Mouse (Mus musculus): ENCODE measurements around the gene Arhgef33.
"Not testable (repeated sequence)": the region's sequence is repeated elsewhere in the genome, so short reads cannot be mapped to it uniquely, and the experiment has no call there.

Gene Arhgef33

DNA sequence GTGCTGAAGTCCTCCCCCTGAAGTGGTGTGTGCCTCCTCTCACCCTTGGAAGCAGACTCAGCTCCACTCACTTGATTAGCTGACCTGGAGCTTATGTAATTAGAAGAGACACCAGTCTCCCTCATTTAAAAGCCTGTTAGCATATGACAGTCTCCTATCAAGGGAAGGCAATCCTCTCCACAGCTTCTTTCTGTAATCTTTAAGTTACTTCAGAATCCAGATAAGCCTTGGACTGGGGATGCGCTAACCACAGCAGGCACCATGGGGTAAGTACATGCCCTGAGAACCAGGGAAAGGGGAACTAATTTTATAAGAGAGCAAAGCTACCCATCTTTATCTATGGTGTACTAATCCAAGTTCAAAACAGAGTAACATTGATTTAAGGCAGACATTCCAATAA, at the start of gene Arhgef33:
TSS of gene Arhgef33 (plus strand) at position 157 of the 400 bp plus-strand sequence.
- no peak for DNase-seq (ENCODE audit: low spot score)

DNA sequence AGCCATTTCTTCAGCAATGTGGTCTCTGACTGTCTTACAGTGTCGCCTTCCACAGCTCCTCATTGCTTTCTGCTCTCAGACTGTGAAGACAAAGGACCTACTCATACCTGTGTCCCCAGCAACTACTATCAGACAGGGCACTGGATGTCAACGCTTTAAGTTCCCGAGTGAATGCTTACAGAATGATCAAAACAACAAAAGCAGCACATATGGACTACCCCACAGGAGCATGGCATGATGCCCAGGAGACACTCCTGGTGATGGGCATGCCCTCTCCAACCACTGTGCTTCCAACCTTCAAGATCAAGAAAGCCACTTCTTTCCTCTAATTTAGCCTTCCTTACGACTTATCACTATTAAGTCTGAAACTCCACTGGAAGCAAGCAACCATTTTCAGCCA, 40.1 kb upstream of the Arhgef33 start:
- DNase-seq (ENCODE audit: low spot score): no peak

- no peak for DNase-seq (ENCODE audit: low spot score)
Measured at GRCm38 (mm10) chr17:80268151-80268550, 39.1 kb upstream of the Arhgef33 start.

DNA sequence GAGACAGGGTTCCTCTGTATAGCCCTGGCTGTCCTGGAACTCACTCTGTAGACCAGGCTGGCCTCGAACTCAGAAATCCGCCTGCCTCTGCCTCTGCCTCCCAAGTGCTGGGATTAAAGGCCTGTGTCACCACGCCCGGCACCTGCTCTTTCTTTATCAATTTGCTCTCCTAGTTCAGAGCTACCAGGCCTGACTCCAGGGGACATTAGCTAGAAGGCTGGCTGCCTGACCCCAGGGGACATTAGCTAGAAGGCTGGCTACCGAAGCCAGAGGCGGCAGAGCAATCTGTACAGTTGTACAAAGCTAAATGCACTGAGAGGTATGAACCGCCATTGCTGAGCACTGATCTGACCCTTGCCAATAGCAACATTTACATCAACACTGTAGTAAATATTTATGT, 36.6 kb upstream of the Arhgef33 start:
- DNase-seq (ENCODE audit: low spot score): not testable (repeated sequence)

GRCm38 (mm10) chr17:80278255-80278654, 29.0 kb upstream of the Arhgef33 start:
- no peak for DNase-seq (ENCODE audit: low spot score)

- DNase-seq (ENCODE audit: low spot score): no peak
Measured at GRCm38 (mm10) chr17:80279340-80280070, 27.7 kb upstream of the Arhgef33 start.

DNA sequence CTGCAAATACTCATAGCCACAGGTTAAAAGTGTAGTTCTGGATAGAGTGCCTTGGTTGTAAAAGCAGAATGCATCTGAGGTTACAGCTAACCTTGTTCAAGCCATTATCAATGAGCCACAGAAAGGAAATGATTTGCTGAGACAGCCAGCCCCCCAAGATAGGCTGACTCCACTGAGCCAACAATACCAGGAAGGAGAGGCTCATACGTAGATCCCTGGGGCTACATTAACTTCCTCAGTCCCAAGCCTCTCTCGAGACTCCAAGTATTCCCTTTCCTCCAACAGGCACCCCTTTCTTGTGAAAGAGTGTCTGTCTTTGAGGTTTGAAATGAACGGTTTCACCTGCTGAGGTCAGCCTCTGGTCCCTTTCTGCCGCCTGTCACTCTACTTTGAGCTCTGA, 22.8 kb upstream of the Arhgef33 start:
- no peak for DNase-seq (ENCODE audit: low spot score)

DNA sequence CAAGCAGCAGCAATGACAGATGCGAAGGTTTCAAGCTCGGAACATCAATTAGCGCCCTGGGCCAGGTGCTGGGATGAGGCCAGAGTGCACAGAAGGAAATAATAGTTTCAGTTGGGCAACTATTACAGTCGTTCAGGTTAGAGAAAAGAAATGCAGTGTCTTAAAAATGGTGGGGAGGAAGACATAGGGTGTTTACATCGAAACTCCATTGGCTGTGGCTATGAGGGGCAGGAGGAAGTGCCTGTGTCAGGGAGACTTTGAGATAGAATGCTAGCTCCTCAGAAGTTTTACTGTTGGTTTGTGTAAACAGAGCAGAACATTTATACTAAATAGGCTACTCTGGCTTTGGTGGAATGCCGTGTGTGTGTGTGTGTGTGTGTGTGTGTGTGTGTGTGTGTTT, 19.2 kb upstream of the Arhgef33 start:
- no peak for DNase-seq (ENCODE audit: low spot score)

- no peak for DNase-seq (ENCODE audit: low spot score)
Measured at GRCm38 (mm10) chr17:80289280-80290073, 17.7 kb upstream of the Arhgef33 start.

DNA sequence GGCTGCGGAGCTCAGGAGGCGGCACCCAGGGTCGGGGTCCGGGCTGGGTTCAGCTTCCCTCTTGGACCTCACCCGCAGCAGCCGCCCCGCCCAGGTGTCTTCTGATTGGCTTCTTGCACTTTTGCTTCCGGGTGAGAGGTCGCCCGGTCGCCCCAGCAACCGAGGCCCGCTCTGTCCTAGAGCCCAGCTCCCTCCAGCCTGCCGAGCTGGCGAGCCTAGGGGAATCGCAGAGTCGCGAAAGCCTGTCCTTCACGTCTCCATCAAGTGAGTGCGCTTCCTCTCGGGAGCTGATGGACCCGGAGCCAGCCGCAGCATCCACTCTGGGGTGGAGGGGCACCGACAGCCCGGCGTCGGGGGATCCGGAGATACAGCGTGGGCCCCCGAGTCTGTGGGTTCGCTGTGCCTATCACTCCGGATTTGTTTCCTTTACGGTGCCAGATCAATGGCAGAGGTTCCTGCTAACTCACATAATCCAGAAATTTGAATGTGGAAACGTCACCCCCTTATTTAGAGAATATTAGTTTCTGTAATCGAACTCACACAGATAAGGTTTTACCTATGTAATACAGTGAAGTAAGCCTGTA, 17.0 kb upstream of the Arhgef33 start, which contains the start of the genes Morn2 and Dhx57:
TSS of gene Morn2 (plus strand) at position 130 of the 584 bp plus-strand sequence.
TSS of gene Dhx57 (minus strand) at position 403 of the 584 bp plus-strand sequence.
- DNase-seq (ENCODE audit: low spot score): peak; percentile 98

- peak; percentile 14 for DNase-seq (ENCODE audit: low spot score)
Measured at GRCm38 (mm10) chr17:80291148-80291547, 16.1 kb upstream of the Arhgef33 start.

DNA sequence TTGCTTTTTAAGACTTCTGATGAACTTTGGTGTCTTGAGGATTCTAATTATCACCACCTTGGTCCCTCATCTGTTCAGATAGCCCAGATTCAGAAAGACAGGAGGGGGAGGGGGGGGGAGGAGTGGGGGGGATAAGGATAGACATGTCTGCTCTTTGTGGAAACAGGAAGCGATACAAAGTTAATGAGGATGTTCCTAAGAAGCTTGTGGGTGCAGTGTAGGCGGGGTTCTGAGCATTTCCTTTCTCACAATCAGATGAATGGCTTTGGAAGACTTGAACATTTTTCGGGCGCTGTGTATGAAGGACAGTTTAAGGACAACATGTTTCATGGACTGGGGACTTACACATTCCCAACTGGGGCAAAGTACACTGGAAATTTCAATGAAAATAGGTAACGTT, 11.9 kb upstream of the Arhgef33 start:
- no peak for DNase-seq (ENCODE audit: low spot score)

DNA sequence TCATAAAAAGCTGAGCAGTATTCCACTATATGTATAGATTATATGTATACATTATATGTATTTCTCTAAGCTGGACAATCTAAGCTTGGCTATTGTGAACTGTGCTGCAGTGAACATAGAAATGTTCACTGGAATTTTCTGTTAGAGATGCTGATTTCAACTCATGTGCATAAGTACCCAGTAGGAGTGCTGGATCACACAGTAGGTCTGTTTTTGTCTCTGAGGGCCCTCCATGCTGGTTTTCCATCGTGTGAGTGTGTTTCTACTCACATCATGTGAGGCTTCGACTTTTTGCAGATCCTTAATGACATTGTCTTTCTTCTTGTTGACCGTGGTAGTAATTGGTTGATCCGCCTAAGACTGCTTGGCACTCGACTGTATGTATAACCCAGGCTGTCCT, 8.4 kb upstream of the Arhgef33 start:
- DNase-seq (ENCODE audit: low spot score): no peak

DNA sequence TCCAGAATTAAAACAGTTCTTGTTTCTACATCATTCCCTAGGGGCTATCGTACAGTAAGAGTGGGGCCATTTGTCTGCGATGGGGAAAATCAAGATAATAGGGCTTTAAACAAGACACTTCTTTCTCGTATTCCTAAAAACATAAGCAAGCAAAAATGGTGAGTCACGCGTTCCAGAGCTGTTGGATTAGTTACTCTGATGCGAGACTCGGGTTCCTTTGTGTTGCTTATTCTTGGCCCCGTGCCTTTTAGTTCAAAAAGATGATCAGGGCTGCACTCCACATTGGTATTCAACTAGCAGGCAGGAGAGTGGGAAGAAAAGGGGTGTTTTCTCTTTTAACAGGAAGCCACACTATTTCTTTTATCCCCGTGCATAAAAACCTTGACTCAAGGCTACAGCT, 4.6 kb downstream of the Arhgef33 start:
- DNase-seq (ENCODE audit: low spot score): no peak

GRCm38 (mm10) chr17:80312405-80312804, 5.2 kb downstream of the Arhgef33 start:
- no peak for DNase-seq (ENCODE audit: low spot score)

DNA sequence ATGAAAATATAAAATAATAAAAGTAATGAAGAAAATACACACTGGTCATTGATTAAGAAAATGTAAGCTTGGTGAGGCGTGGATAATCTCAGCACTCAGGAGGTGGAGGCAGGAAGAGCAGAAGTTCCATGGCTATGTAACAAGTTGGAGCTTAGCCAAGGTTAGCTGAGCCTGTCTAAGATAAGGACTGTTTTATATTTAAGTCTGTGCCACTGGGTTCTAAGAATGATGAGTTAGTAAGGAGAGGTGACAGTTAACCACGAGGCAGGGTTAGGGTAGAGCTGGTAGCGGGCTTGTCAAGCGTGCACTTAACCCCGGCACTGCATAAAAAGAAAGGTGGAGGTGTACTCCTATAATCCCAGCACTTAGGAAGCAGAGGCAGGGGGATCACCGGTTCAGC, 15.0 kb downstream of the Arhgef33 start:
- no peak for DNase-seq (ENCODE audit: low spot score)

DNA sequence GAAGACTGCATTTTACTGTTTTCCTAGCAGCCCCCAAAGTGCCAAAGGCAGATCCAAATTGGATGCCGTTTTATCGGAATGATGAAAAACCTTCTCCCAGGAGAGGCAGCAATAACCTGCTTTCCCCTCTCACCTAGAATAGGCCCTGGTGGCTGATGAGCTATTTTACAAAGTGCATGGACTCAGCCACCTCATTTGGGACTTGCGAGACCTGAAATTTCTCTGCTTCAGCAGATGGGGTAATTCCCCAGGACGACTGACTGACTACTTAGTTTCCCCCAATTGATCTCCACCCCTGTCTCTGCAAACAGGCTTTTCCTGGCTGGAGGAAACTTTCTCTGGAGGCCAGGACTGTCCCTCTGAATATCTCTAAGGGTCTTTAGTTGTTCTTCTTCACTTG, 15.8 kb downstream of the Arhgef33 start:
- DNase-seq (ENCODE audit: low spot score): no peak

- no peak for DNase-seq (ENCODE audit: low spot score)
Measured at GRCm38 (mm10) chr17:80323658-80324057, 16.5 kb downstream of the Arhgef33 start.

- DNase-seq (ENCODE audit: low spot score): no peak
Measured at GRCm38 (mm10) chr17:80324521-80324920, 17.3 kb downstream of the Arhgef33 start.

- DNase-seq (ENCODE audit: low spot score): no peak
Measured at GRCm38 (mm10) chr17:80325456-80325855, 18.2 kb downstream of the Arhgef33 start.

DNA sequence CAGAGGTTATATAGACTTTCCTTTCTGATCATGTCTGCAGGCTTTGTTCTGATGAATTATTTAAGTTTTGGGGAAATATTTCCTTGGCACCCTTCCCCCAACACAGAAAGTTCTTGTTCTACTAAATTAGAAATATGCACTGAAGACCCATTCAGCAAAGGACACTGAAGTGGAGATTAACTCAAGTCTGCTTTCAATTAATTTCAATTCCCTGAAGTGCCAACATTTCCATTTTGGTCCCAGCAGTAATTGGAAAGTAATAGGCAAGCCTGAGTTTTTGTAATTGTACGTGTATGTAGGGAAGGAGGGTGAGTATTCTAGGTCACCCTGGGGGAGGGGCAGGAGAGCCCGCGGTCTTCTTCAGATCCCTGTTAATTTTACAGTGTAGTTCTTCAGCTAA, 19.2 kb downstream of the Arhgef33 start:
- no peak for DNase-seq (ENCODE audit: low spot score)

DNA sequence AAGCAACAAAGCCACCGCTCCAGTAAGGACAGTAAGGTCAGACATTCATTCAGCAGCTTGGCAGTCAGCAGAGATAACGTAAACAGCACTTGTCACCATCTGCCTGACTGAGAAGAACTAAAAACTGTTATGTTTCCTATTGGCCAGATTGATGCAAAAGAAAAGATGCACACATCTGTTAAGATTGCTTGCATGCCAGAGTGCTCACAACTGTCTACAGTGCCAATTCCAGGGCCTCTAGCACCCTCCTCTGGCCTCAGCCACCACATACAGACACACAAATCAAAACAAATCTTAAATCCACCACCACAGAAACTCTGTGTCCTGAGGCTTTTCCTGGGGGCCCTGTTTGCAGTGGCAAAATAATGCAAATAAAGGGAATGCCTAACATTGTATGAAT, 25.2 kb downstream of the Arhgef33 start:
- no peak for DNase-seq (ENCODE audit: low spot score)

DNA sequence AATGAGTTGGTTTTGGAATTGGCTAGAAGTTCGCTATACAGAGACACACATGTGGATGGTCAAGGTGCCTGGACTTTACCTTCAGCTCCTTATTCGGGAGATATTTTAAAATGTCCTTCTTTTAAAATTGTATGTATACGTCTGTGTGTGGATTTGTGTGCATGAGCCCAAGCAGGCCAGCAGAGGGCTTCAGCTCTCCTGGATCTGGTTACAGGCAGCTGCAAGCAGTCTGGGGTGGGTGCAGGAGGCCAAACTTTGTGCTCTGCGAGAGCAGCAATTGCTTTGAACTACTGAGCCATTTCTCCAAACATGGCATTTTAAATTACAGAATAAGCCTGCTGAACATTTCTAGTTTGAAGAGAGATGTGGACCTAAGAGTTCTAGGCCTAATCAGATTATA, 38.1 kb downstream of the Arhgef33 start:
- DNase-seq (ENCODE audit: low spot score): no peak
